ENCODE assay signal across 9 mouse cellular contexts in the genomic region with DNA sequence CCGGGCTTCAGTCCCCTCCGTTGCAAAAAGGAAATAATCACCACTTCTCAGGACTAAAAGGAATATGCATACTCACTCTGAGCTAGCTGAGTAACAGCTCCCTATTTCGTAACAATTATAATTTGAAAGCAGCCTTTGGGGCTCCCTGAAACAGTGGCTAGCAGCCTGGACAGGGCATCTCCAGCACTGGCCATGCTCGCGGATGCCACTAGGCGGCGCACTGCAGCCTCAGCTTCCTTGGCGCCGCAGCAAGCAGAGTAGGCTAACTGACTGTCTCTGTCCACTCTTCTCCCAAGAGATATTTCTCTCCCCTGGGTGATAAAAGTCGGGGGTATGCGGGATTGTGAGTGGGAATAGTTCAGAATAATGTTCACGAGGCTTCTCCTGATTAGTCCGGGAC. TPM values are rescaled to one million over a fixed set of nuclear protein-coding genes. Genes with fewer than 3 reads are reported as not detected.
DNase-seq lines count a peak whose midpoint lies in the region; ATAC-seq lines count a peak whose summit lies in the region.
"Had no signal": no experiment of that assay in that cellular context is flagged by ENCODE, and none has a peak within 500 bp of the region (broad histone marks: within the 10 kb centered on the region; RNA-seq: fewer than 3 reads in every experiment).

No protein-coding gene starts in this region.

- H3K27me3 ChIP-seq in heart, embryonic 12.5 days (replicated peaks) = no peaks in the 10 kb centered on the region

- no peaks in the 10 kb centered on the region for H3K9me3 ChIP-seq in heart, embryonic 12.5 days (replicated peaks)

- no peak overlapping the region for H3K4me2 ChIP-seq in heart, embryonic 12.5 days
- H3K4me2 ChIP-seq: limb, embryonic 12.5 days had no signal

- no peak overlapping the region for H3K4me3 ChIP-seq in heart, embryonic 12.5 days
- H3K4me3 ChIP-seq: limb, embryonic 12.5 days had no signal

- H3K9ac ChIP-seq in heart, embryonic 12.5 days = no peak overlapping the region
- H3K9ac ChIP-seq: limb, embryonic 12.5 days had no signal

- 5% methylated on average over 13 of the region's 13 CpGs for WGBS in heart, embryonic 12.5 days

- ATAC-seq in heart, embryonic 12.5 days (ENCODE audit: insufficient number of reproducible peaks, low FRiP score) = no peak
- ATAC-seq in CD4-positive, CD25-positive, alpha-beta regulatory T cell, adult 4 months = peak; percentile 30
- ATAC-seq in frontal cortex, adult (ENCODE audit: low TSS enrichment) = peak; percentile 66

- H3K36me3 ChIP-seq in heart, embryonic 12.5 days = no peaks in the 10 kb centered on the region
- H3K36me3 ChIP-seq: limb, embryonic 12.5 days had no signal

- H3K4me1 ChIP-seq in heart, embryonic 12.5 days (replicated peaks) = peaks cover 21% of the 10 kb centered on the region

- H3K27ac ChIP-seq in heart, embryonic 12.5 days (ENCODE audit: poor library complexity, severe bottlenecking) = no peak overlapping the region
- H3K27ac ChIP-seq: limb, embryonic 12.5 days had no signal

- DNase-seq in heart, adult 18-20 months = peak; percentile 77 to 91
- peak; percentile 81 for DNase-seq in brain, adult 2 months (ENCODE audit: low read depth, low spot score)
- peak; percentile 82 to 94 for DNase-seq in kidney, postnatal 36 days
- peak; percentile 83 for DNase-seq in lung, postnatal 36 days
- DNase-seq in spleen, postnatal 4 days (ENCODE audit: low spot score in 2 of 2) = peak; percentile 39 to 84

RNA-seq across cellular contexts. Expression of a gene that starts 3.6 kb away (rescaled TPM):
- total RNA-seq in heart, adult 18-20 months (2021) = 10 to 100 TPM in 1 of 2 experiments, 1 to 10 TPM in 1; 8.2 to 10.4 TPM
- 18.4 and 18.7 TPM in 2 replicates for polyA plus RNA-seq in heart, embryonic 12.5 days (2016; fragmentation: Nextera tagmentation; extraction: Ambion mirVana)
- not detected for polyA plus RNA-seq in CD4-positive, CD25-positive, alpha-beta regulatory T cell, adult 4 months (2017; shearing (Covaris generic))

Comparison
In these comparisons a context has a peak if more than half of its experiments do, and no peak if none do; other contexts are left out.
1. RNA of a gene that starts 3.6 kb away (polyA plus RNA-seq): 18.4 to 18.7 TPM in heart, embryonic 12.5 days; not detected in CD4-positive, CD25-positive, alpha-beta regulatory T cell, adult 4 months; every median in the first group is over 10 times any median in the second.
2. Peak in every context shown above with its lines, with median percentiles within 50 percentile points of each other: DNase-seq.